Mouse (Mus musculus): Measurements from ENCODE around the gene Cstb.
"Not testable (repeated sequence)": the region's sequence is repeated elsewhere in the genome, so short reads cannot be mapped to it uniquely, and the experiment has no call there.

Gene Cstb

GRCm38 (mm10) chr10:78425181-78426041 lies at the start of gene Cstb:
Gene Cstb, plus strand, starts transcription at chr10:78425669.
- DNase-seq (ENCODE audit: low spot score) = peak; percentile 84

DNA sequence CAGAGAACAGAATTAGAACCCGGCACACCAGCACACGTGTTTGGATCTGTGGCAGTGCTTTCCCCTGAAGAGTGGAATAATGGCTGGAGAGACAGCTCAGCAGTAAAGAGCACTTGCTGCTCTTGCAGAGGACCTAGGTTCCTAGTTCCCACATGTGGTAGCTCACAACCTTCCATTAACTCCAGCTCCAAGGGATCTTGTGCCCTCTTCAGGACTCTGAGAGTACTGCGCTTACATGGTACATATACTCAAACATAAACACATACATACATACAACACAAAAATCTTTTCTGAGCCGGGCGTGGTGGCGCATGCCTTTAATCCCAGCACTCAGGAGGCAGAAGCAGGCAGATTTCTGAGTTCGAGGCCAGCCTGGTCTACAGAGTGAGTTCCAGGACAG lies 47.0 kb upstream of the Cstb start:
- no peak for DNase-seq (ENCODE audit: low spot score)

GRCm38 (mm10) chr10:78383567-78383966 lies 41.9 kb upstream of the Cstb start:
- DNase-seq (ENCODE audit: low spot score) = no peak

GRCm38 (mm10) chr10:78385520-78385919 lies 39.9 kb upstream of the Cstb start:
- DNase-seq (ENCODE audit: low spot score) = no peak

DNA sequence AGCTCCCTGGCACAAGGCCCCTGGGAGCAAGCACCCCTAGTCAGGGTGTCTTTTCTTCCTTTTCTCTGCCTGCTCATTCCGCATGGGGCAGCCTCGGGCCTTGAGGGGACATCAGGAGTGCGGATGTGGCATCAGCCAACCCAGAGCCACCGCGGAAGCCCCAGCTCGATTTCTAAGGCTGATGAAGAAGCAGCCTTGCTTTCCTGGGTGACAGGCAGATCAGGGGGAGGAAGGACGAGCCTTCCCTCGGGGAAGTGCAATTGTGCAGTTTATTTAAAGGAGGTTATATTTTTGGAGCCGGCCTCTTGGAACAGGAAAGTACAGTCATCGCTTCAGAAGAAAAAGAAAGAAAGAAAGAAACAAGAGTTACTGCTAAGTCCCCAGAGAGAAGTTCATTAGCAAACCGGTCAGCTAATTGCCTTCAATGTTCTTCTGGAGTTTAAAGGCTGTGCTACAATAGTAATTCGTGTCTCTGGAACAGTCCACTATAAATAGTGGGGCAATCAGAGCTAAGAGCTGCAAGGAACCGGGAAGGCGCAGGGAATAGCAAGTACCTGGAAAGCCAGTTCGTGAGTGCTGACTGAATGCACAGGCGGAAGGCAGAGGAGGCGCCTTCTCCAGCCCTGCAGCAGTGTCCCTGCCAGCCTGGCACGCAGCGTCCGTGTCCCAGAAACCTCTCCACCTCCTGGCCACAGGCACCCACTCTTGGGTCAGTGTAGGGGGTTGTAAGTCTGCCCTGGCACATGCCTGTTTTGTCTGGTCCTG lies 37.1 kb upstream of the Cstb start:
- no peak for DNase-seq (ENCODE audit: low spot score)

- DNase-seq (ENCODE audit: low spot score) = no peak
Observed at GRCm38 (mm10) chr10:78390982-78391470, 34.4 kb upstream of the Cstb start.

- peak; percentile 84 for DNase-seq (ENCODE audit: low spot score)
Observed at GRCm38 (mm10) chr10:78392072-78392471, 33.4 kb upstream of the Cstb start.

DNA sequence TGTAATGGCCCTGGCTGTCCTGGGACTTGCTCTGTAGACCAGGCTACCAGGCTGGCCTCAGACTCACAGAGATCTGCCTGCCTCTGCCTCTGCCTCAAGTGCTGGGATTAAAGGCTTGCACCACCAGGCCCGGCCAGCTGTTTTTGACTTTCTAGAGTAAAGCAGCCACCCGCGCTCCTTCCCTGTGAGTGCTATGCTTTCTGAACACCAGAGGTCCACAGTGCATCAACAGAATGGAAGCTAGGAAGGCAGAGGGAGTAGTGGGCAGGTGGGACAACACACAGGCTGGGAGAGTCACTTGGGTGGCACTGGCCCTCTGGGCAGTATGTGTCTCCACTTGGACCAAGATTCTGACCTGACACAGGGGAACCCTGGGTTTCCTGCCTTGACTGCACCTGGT lies 30.1 kb upstream of the Cstb start:
- DNase-seq (ENCODE audit: low spot score) = no peak

GRCm38 (mm10) chr10:78395819-78396624 lies 29.4 kb upstream of the Cstb start:
- DNase-seq (ENCODE audit: low spot score) = peak; percentile 78

DNA sequence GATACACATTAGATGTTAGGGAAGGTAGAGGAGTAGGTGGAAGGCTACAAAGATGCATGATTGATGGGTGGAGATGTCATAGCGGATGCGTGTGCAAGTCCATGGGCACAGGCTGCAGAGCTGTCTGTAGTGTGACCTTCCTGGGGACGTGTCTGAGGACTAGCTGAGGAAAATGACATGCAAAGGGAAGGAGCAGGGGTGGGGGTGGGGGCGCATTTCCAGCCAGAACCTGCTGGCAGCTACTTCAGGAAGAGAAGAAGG lies 28.9 kb upstream of the Cstb start:
- DNase-seq (ENCODE audit: low spot score) = no peak

- DNase-seq (ENCODE audit: low spot score) = no peak
Observed at GRCm38 (mm10) chr10:78399090-78399657, 26.3 kb upstream of the Cstb start.

DNA sequence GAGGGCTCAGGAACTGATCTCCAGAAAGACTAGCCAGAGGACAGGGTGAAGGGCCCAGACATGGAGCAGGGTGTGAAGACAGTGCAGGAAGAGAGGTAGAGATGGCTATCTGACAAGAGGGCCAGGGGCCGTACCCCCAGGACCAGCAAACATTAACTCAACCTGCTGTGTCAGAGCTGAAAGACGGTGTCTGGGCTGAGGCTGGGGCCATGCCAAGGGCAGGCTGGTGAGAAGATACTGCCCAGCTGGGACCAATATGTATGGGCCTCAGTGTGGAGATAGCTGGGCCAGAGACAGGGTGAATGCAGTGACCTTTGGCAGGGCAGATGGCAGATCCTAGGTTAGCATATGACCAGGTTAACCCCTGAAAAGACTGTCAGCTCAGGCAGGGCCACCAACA lies 24.3 kb upstream of the Cstb start:
- no peak for DNase-seq (ENCODE audit: low spot score)

DNA sequence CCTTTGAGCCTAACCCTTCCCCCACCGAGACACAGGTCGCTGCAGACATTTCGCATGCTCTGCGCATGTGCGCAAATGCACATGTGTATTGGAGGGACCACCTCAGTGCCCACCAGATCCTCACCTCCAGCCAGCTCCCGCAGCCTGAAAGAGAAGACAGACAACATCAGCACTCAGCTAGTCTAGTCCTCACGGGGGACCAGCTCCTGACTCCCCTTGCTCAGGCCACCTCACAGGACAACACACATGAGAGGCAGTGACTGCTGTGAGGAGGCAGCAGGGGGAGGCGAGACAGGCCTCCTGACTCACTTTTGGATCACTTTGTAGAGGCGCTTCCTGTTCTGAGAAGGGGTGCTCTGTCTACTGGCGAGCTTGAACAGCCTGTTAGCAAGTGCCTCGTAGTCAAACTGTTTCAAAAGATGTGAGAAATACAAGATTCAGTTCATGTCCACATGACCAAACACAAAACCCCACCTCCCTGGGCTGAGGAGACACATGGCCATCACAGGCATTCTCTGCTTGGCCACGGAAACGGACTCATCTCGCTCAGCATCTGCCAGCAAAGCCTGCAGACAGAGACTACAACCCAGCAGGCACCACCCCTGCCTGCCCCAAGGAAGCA lies 23.1 kb upstream of the Cstb start:
- DNase-seq (ENCODE audit: low spot score) = no peak

DNA sequence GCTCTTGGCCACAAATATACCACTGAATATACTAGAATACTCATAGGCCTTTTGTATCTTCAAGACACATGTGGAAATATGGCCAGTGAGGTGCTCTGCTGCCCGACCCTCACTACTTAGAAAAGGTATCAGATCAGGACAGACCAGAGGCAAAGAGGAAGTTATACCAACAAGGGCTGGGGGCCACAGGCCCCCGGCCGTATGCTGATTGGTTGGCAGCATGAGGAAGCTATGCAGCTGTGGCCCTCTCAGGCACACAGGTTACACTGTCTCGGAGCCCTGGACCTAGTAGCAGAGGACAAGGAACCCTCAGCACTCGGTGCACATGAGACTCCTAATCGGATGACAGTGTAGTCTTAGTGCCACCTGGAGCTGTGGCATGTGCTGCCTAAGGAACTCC lies 19.3 kb upstream of the Cstb start:
- no peak for DNase-seq (ENCODE audit: low spot score)

GRCm38 (mm10) chr10:78407132-78407531 lies 18.3 kb upstream of the Cstb start:
- DNase-seq (ENCODE audit: low spot score) = no peak

- peak; percentile 37 for DNase-seq (ENCODE audit: low spot score)
Observed at GRCm38 (mm10) chr10:78409035-78409788, 16.3 kb upstream of the Cstb start.

GRCm38 (mm10) chr10:78411851-78412250 lies 13.6 kb upstream of the Cstb start:
- DNase-seq (ENCODE audit: low spot score) = no peak

DNA sequence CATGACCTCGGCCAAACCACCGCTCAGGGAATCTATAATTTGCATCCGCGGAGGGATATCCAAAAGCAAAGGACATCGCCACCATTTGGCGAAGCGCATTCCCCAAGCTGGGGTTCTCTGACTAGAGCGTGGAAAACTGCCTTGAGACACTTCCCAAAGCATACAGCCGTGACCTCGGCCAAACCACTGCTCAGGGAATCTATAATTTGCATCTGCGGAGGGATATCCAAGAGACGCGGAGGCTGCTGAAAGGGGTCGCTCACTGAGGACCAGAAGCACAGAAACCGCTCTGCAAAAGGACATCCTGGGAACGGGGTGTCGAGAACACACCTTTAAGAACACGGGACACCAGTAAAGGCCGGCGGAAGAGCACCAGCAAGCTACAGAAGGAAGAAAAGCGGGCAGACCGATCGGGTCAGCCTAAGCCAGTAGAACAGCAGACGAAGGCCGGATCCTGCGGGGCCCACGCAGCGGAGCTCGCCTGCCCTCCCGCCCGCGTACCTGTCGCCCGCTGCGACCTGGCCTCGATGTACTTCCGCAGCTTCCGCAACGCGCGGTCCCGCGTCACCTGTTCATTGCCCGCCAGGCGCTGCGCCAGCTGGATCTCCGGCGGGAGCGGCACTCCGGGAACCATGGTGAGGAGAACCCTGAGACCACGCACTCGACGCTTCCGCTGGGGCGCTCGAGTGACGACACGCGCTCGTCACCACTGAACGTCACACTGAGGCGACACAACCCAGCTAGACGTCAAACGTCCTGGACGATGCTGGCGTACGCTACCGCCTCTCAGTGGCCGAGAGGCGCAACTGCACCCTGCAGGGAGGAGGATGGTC lies 12.9 kb upstream of the Cstb start, which contains the start of gene Rrp1:
Rrp1 (minus strand) TSS at position 725 of the 833 bp plus-strand sequence.
- peak; percentile 92 for DNase-seq (ENCODE audit: low spot score)

DNA sequence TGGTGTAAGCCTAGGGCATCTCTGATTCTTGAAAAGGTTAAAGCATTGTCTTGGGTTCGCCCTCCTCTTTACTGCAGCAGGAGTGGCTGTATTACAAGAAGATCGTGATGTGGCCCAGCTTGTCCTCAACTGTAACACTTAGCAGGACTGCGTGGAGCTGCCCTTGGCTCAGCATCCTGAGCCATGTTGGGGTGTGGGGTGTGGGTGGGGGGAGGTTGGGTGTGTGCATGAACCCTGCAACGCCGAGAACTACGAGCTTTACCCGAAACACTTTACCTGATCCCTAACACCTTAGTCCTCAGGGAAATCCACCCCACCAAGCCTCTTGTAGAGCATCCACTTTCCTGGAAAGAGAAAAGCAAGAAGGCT lies 12.3 kb upstream of the Cstb start:
- DNase-seq (ENCODE audit: low spot score) = no peak

GRCm38 (mm10) chr10:78414936-78415335 lies 10.5 kb upstream of the Cstb start:
- not testable (repeated sequence) for DNase-seq (ENCODE audit: low spot score)
